Mouse (Mus musculus) midbrain, embryonic 11.5 days (tissue): Measurements from ENCODE around the gene Ppfibp1. TPM values are rescaled to one million over a fixed set of nuclear protein-coding genes. Genes with fewer than 3 reads are reported as not detected.
"Not testable (repeated sequence)": the region's sequence is repeated elsewhere in the genome, so short reads cannot be mapped to it uniquely, and the experiment has no call there.

Source experiments
- ATAC-seq: fragments of 200-750 bp; cut with Nextera tagmentation; 2 replicates; pipeline ENCODE4 v1.8.0; 2017; ENCODE audit warnings: moderate TSS enrichment, moderate library complexity; ENCODE audit not compliant: low FRiP score
- DNase-seq: peaks from one replicate; pipeline ENCODE4 v3.0.0; 2015; ENCODE audit warnings: low spot score; ENCODE audit errors: missing footprints
- H3K27ac ChIP-seq: fragments of 300-500 bp; sonication (generic); 2 replicates; pipeline ENCODE4 v1.5.1; 2014; ENCODE audit warnings: low read depth, low read length
- H3K27me3 ChIP-seq: fragments of 300-500 bp; sonication (generic); 2 replicates; pipeline ENCODE4 v1.6.1; 2014; ENCODE audit warnings: mild to moderate bottlenecking, low read length, moderate library complexity, mixed read lengths; ENCODE audit not compliant: control insufficient read depth, insufficient read depth
- H3K36me3 ChIP-seq: fragments of 300-500 bp; sonication (generic); 2 replicates; pipeline ENCODE4 v1.6.1; 2014; ENCODE audit warnings: mild to moderate bottlenecking, low read length, moderate library complexity, mixed read lengths; ENCODE audit not compliant: control insufficient read depth, insufficient read depth
- H3K4me1 ChIP-seq: fragments of 300-500 bp; sonication (generic); 2 replicates; pipeline ENCODE4 v1.6.1; 2014; ENCODE audit warnings: low read length; ENCODE audit not compliant: control insufficient read depth, insufficient read depth
- H3K4me2 ChIP-seq: fragments of 300-500 bp; sonication (generic); 2 replicates; pipeline ENCODE4 v1.6.1; 2014; ENCODE audit warnings: mild to moderate bottlenecking, moderate library complexity
- H3K4me3 ChIP-seq: fragments of 300-500 bp; sonication (generic); 2 replicates; pipeline ENCODE4 v1.5.1; 2014; ENCODE audit warnings: low read depth, low read length
- H3K9ac ChIP-seq: fragments of 300-500 bp; sonication (generic); 2 replicates; pipeline ENCODE4 v1.6.1; 2014; ENCODE audit warnings: low read length
- H3K9me3 ChIP-seq: fragments of 300-500 bp; sonication (generic); 2 replicates; pipeline ENCODE4 v1.6.1; 2016; ENCODE audit warnings: low read length; ENCODE audit not compliant: control insufficient read depth
- WGBS: fragments of 180-500 bp; shearing (Covaris S2); extraction: QIAGEN DNeasy Blood & Tissue Kit; methylation state at CpG from one replicate; pipeline ENCODE4 v1.1.7; 2014; 5-methylcytosine and 5-hydroxymethylcytosine counted together
- polyA plus RNA-seq: library from polyadenylated mRNA; unstranded; fragments of >200 nt; fragmentation: Nextera tagmentation; extraction: Ambion mirVana; gene quantifications from 2 replicates; pipeline ENCODE4 v1.2.1, GENCODE M21; 2014

Ppfibp1 gene
- polyA plus RNA-seq, 1 experiment from 2014 or later: 30.2 TPM

DNA sequence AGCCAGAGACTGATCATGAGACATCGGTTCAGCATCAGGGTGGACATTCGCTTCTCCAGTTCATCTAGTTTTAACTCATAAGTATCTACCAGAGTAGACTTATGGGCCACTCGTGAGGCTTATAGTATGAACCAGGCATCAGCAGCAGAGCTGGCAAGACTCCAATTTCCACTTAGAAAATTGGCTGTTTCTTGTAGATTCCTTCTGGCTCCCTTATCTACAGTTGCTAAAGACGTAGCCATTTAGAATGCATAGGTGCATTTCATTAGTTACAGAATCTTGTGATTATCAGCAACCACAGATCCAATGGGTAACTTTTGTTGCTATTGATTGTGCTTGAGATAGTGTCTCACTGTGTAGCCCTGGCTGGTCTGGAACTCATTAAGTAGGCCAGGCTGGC, 35.5 kb upstream of the Ppfibp1 start:
- H3K27me3 ChIP-seq: no peaks in the 10 kb centered on the region
- H3K4me3 ChIP-seq: no peak overlapping the region
- no peaks in the 10 kb centered on the region for H3K36me3 ChIP-seq
- DNase-seq (no peak), ATAC-seq (no peak)
- no peak overlapping the region for H3K4me2 ChIP-seq
- no peaks in the 10 kb centered on the region for H3K9me3 ChIP-seq
- no peaks in the 10 kb centered on the region for H3K4me1 ChIP-seq
- 87% methylated on average over 4 of the region's 4 CpGs for WGBS
- no peak overlapping the region for H3K27ac ChIP-seq
- no peak overlapping the region for H3K9ac ChIP-seq

DNA sequence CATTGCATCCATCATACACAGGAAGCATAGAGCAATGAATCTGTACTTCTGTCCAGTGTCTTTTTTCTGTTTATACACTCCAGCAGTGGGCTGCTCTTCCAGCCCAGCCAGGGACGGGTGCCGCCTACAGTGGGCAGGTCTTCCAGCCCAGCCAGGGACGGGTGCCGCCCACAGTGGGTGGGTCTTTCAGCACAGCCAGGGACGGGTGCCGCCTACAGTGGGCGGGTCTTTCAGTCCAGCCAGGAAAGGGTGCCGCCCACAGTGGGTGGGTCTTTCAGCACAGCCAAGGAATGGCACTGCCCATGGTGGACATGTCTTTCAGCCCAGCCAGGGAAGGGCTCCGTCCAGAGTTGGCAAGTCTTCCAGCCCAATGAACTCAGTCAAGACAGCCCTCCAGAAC, 33.1 kb upstream of the Ppfibp1 start:
- H3K36me3 ChIP-seq: no peaks in the 10 kb centered on the region
- H3K9me3 ChIP-seq: no peaks in the 10 kb centered on the region
- no peaks in the 10 kb centered on the region for H3K27me3 ChIP-seq
- ATAC-seq: no peak
- no peak overlapping the region for H3K4me3 ChIP-seq
- no peak overlapping the region for H3K27ac ChIP-seq
- no peak overlapping the region for H3K4me2 ChIP-seq
- H3K4me1 ChIP-seq: no peaks in the 10 kb centered on the region
- WGBS: 97% methylated on average over 9 of the region's 9 CpGs
- DNase-seq: no peak
- H3K9ac ChIP-seq: no peak overlapping the region

DNA sequence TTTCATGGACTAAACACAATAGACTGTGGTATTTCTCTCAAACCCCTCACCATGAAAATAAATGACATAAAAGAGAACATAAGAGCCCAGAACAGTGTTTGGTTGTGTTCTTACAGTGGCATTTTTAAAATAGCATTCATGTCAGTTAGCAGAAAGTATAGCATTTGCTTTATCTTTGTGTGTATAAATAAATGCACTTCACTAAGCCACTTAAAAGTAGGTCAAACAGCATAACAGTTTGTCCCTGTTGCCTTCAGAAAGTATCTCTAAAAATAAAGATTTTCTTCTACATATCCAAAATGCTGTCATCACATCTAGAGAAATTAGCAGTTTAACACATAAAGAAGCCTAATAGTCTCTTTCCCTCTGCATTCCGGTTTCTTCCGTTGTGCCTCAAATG, 30.9 kb upstream of the Ppfibp1 start:
- no peaks in the 10 kb centered on the region for H3K4me1 ChIP-seq
- H3K27ac ChIP-seq: no peak overlapping the region
- no peak overlapping the region for H3K4me2 ChIP-seq
- ATAC-seq (no peak), DNase-seq (no peak)
- no peak overlapping the region for H3K4me3 ChIP-seq
- no peaks in the 10 kb centered on the region for H3K36me3 ChIP-seq
- WGBS: 92% methylated on average over 2 of the region's 2 CpGs
- H3K9me3 ChIP-seq: no peaks in the 10 kb centered on the region
- no peak overlapping the region for H3K9ac ChIP-seq
- no peaks in the 10 kb centered on the region for H3K27me3 ChIP-seq

DNA sequence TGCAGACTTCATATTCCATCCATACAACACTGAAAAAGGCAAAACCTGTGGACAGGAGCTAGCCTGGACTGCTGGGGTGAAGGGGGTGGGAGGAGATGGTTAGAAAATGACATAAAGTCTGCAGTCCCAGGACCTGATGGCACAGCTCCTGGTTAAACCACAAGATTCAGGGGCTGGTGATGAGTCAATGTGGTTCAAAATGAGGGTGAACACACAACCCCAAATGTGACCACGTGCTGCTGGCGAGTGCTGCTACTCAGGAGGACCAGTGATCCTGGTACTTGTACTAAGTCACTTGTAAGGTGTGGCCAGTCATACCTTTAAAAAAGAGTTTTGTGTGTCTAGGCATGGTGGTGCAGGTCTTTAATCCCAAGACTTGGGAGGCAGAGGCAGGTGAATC, 25.1 kb upstream of the Ppfibp1 start:
- 92% methylated on average over 2 of the region's 2 CpGs for WGBS
- H3K4me3 ChIP-seq: no peak overlapping the region
- DNase-seq: no peak
- no peak overlapping the region for H3K4me2 ChIP-seq
- no peak overlapping the region for H3K27ac ChIP-seq
- no peak for ATAC-seq
- no peak overlapping the region for H3K9ac ChIP-seq
- no peaks in the 10 kb centered on the region for H3K4me1 ChIP-seq
- no peaks in the 10 kb centered on the region for H3K9me3 ChIP-seq
- no peaks in the 10 kb centered on the region for H3K27me3 ChIP-seq
- no peaks in the 10 kb centered on the region for H3K36me3 ChIP-seq

DNA sequence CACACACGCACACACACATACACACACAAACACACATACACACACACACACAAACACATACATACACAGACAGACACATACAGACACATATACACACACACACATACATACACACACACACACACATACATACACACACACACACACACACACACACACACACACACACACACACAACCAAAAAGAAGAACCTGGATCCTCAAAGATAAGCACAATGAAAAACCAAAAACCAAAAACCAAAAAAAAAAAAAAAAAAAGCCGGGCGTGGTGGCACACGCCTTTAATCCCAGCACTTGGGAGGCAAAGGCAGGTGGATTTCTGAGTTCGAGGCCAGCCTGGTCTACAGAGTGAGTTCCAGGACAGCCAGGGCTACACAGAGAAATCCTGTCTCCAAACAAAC, 23.9 kb upstream of the Ppfibp1 start:
- 98% methylated on average over 2 of the region's 5 CpGs for WGBS

DNA sequence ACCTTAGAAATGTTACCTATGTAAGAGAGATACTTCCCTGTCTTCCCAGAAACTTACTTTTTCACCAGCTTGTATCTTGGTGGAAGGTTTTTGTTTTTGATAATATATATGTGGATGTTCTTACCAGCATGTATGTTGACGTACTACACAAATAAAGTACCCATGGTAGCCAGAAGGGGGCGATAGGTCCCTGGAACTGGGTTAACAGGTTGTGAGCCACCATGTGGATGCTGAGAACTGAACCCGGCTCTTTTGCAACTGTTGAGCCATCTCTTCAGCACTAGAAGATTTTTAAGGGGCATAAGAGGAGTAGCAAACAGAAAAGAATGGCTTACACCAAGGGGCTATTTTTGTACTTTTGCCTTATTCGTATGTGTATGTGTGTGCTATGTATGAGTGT, 22.6 kb upstream of the Ppfibp1 start:
- no peak for ATAC-seq
- no peak overlapping the region for H3K4me2 ChIP-seq
- H3K9ac ChIP-seq: no peak overlapping the region
- H3K27me3 ChIP-seq: no peaks in the 10 kb centered on the region
- H3K36me3 ChIP-seq: no peaks in the 10 kb centered on the region
- no peak overlapping the region for H3K27ac ChIP-seq
- no peaks in the 10 kb centered on the region for H3K4me1 ChIP-seq
- no peak overlapping the region for H3K4me3 ChIP-seq
- peak; percentile 60 for DNase-seq
- H3K9me3 ChIP-seq: no peaks in the 10 kb centered on the region
- WGBS: 78% methylated on average over 4 of the region's 4 CpGs

More for the DNA sequence above, 23.9 kb upstream of the Ppfibp1 start:
- H3K4me1 ChIP-seq, H3K27ac ChIP-seq, H3K27me3 ChIP-seq, H3K9me3 ChIP-seq, H3K4me2 ChIP-seq, H3K4me3 ChIP-seq, H3K36me3 ChIP-seq, H3K9ac ChIP-seq, DNase-seq, ATAC-seq: not testable (repeated sequence)

DNA sequence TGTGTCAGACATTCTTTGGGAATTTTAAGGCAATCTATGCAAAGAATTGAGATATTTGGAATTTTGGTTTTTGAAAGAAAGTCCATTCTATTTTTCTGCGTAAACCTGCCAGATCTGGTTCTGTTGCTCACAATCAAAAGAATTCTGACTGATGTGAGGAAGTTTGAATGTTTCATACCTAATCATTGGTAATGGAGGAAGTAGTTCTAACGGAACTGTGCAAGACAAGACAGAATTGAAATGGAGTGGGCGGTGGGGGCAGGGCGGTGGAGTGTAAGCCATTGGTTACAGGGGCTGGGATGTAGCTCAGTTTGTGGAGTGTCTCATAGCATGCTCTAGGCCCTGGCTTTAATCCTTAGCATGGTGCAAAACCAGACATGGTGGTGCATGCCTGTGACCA, 16.3 kb upstream of the Ppfibp1 start:
- Histone ChIP-seq H3K4me1 (no peaks in the 10 kb centered on the region), H3K4me3 (no peak overlapping the region), H3K4me2 (no peak overlapping the region), H3K9me3 (peaks cover 1% of the 10 kb centered on the region; the same call in 1 of the 2 replicates), H3K27me3 (no peaks in the 10 kb centered on the region), H3K9ac (no peak overlapping the region), H3K27ac (no peak overlapping the region), H3K36me3 (no peaks in the 10 kb centered on the region)
- WGBS: 89% methylated on average over 4 of the region's 4 CpGs
- DNase-seq (no peak), ATAC-seq (no peak)

DNA sequence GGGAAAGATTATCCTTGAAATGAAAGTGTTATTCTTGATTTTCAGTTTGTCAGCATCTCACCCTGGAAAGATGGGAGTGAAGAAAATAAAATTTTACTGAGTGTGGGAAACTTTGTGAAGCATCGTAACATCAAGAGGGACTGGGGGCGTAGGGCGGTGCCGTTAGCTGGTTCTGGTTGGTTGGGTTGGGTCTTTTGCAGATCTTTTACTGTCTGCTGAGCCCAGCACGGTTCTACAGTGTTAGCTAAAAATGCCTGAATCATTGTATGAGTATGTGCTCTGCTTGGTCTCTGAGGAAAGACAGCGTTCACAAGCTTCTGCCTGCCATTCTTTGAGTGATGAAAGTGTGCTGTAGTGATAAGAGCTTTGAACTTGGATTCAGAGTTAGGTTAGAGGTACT, 13.9 kb upstream of the Ppfibp1 start:
- WGBS: 74% methylated on average over 6 of the region's 6 CpGs
- DNase-seq (peak; percentile 66), ATAC-seq (no peak)
- Histone ChIP-seq H3K9me3 (peaks cover 4% of the 10 kb centered on the region; the same call in 1 of the 2 replicates), H3K4me3 (no peak overlapping the region), H3K4me1 (no peaks in the 10 kb centered on the region), H3K27me3 (no peaks in the 10 kb centered on the region), H3K27ac (no peak overlapping the region), H3K9ac (no peak overlapping the region), H3K36me3 (no peaks in the 10 kb centered on the region), H3K4me2 (no peak overlapping the region)

DNA sequence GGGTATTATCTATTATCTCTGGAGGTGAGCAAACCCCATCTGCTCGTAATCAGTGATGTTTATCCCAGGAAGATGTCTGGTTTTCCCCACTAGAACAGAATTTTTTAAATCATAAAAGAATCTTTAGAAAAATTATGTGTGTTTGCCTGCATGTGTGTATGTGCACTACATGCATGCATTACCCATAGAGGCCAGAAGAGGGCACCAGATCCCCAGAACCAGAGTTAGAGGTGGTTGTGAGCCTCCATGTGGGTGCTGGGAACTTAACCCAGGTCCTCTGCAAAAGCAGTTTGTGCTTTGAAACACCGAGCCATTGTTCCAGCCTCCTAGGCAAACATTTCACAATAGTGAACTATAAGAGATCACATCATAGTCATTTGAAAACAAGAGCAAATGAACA, 11.5 kb upstream of the Ppfibp1 start:
- Histone ChIP-seq H3K4me1 (no peaks in the 10 kb centered on the region), H3K9me3 (peaks cover 4% of the 10 kb centered on the region; the same call in 1 of the 2 replicates), H3K4me2 (no peak overlapping the region), H3K36me3 (no peaks in the 10 kb centered on the region), H3K9ac (no peak overlapping the region), H3K27ac (no peak overlapping the region), H3K27me3 (no peaks in the 10 kb centered on the region), H3K4me3 (no peak overlapping the region)
- 93% methylated on average over 2 of the region's 2 CpGs for WGBS
- ATAC-seq: no peak
- no peak for DNase-seq
